Mouse (Mus musculus) lung, embryonic 16.5 days (tissue): ENCODE measurements around the gene Krt6a. TPM values are rescaled to one million over a fixed set of nuclear protein-coding genes. Genes with fewer than 3 reads are reported as not detected.
"Not testable (repeated sequence)": the region's sequence is repeated elsewhere in the genome, so short reads cannot be mapped to it uniquely, and the experiment has no call there.

Experiments used
- ATAC-seq: fragments of 200-750 bp; cut with Nextera tagmentation; 2 replicates; pipeline ENCODE4 v1.8.0; 2017; ENCODE audit warnings: low read depth, mild to moderate bottlenecking, moderate library complexity
- H3K27ac ChIP-seq: fragments of 300-500 bp; sonication (generic); 2 replicates; pipeline ENCODE4 v1.5.1; 2014; ENCODE audit warnings: mild to moderate bottlenecking, control low read depth, low read length
- H3K27me3 ChIP-seq: fragments of 300-500 bp; sonication (generic); 2 replicates; pipeline ENCODE4 v1.6.1; 2014; ENCODE audit warnings: low read depth, low read length, mixed read lengths; ENCODE audit not compliant: control insufficient read depth, insufficient read depth
- H3K36me3 ChIP-seq: fragments of 300-500 bp; sonication (generic); 2 replicates; pipeline ENCODE4 v1.6.1; 2014; ENCODE audit warnings: low read length; ENCODE audit not compliant: control insufficient read depth, insufficient read depth
- H3K4me1 ChIP-seq: fragments of 300-500 bp; sonication (generic); replicated peaks from 2 replicates; pipeline ENCODE4 v1.6.1; 2014; ENCODE audit warnings: low read length, mixed read lengths; ENCODE audit not compliant: control insufficient read depth, insufficient read depth
- H3K4me2 ChIP-seq: fragments of 300-500 bp; sonication (generic); 2 replicates; pipeline ENCODE4 v1.6.1; 2014; ENCODE audit warnings: low read depth, low read length, control low read depth
- H3K4me3 ChIP-seq: fragments of 300-500 bp; sonication (generic); 2 replicates; pipeline ENCODE4 v1.5.1; 2014; ENCODE audit warnings: mild to moderate bottlenecking, low read length, control low read depth
- H3K9ac ChIP-seq: fragments of 300-500 bp; sonication (generic); 2 replicates; pipeline ENCODE4 v1.6.1; 2014; ENCODE audit warnings: low read length, control low read depth
- H3K9me3 ChIP-seq: fragments of 300-500 bp; sonication (generic); 2 replicates; pipeline ENCODE4 v1.6.1; 2016; ENCODE audit warnings: low read length; ENCODE audit not compliant: control insufficient read depth
- WGBS: fragments of 180-500 bp; shearing (Covaris S2); extraction: QIAGEN DNeasy Blood & Tissue Kit; methylation state at CpG from one replicate; pipeline ENCODE4 v1.1.7; 2014; 5-methylcytosine and 5-hydroxymethylcytosine counted together
- polyA plus RNA-seq: library from polyadenylated mRNA; unstranded; fragments of >200 nt; fragmentation: Nextera tagmentation; extraction: Ambion mirVana; gene quantifications from 2 replicates; pipeline ENCODE4 v1.2.1, GENCODE M21; 2015

The Krt6a gene
- polyA plus RNA-seq, 1 experiment from 2014 or later = 0.67 TPM

DNA sequence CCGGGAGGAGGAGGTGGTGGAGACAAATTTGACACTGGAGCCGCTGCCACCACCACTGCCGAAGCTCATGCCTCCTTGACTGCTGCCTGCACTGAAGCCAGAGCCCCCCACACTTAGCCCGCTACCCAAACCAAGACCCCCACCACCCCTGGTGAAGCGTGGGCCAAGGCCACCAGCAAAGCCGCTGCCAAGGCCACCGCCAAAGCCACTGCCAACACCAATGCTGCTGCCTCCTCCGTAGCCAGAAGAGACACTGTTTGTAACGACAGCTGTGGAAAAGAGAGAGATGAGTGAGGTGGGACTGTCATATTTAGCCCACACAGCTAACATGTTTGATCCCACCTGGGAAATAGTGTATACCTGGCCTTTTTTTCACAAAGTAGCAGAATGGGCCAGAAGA lies 13.3 kb upstream of the Krt6a start:
- Histone ChIP-seq H3K27me3 (no peaks in the 10 kb centered on the region), H3K36me3 (no peaks in the 10 kb centered on the region), H3K4me3 (no peak overlapping the region), H3K9me3 (no peaks in the 10 kb centered on the region), H3K4me1 (no peaks in the 10 kb centered on the region), H3K27ac (no peak overlapping the region), H3K4me2 (no peak overlapping the region), H3K9ac (no peak overlapping the region)
- no peak for ATAC-seq
- WGBS = 76% methylated on average over 9 of the region's 9 CpGs

DNA sequence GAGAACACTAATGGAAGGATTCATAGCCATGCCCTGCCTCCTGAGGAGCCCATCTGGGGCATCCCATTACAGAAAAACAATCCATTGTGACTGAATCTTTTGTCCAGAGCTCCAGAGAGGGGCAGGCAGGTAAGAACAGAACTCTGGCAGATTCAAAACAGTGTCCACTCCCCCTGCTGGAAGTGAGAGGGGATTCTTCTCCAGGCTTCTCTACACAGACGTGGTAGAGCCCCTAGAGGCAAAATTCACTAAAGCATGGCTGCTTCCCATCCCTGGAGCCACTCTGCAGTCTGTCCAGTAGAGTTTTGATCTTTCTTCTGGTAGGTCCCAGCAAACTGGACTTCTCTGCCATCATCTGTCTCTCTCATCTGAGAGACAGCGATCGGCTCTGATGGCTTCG lies 10.0 kb upstream of the Krt6a start:
- Histone ChIP-seq H3K4me3 (no peak overlapping the region), H3K4me1 (no peaks in the 10 kb centered on the region), H3K36me3 (no peaks in the 10 kb centered on the region), H3K9me3 (no peaks in the 10 kb centered on the region), H3K27me3 (no peaks in the 10 kb centered on the region), H3K9ac (no peak overlapping the region), H3K4me2 (no peak overlapping the region), H3K27ac (no peak overlapping the region)
- WGBS = 62% methylated on average over 4 of the region's 4 CpGs
- ATAC-seq = no peak

DNA sequence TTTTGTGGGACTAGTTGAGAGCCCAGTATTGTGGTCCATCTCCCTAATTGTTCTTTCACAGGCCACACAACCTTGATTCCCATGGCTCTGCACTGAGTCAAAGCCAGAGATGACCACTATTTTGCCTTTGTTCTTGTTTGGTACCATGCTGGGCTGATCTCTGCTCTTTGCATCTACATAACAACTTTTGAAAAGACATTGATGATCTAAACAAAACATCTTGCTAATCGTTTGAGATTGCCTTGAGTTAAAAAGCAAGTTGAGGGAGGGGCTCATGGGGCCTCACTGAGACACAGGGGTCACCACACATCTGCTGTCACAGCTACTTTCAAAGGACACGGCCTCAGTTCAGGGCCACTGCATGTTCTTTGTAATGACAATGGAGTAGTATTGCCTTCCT lies 8.3 kb upstream of the Krt6a start:
- no peaks in the 10 kb centered on the region for H3K27me3 ChIP-seq
- ATAC-seq = no peak
- 31% methylated on average over 2 of the region's 2 CpGs for WGBS
- H3K4me2 ChIP-seq = no peak overlapping the region
- H3K36me3 ChIP-seq = no peaks in the 10 kb centered on the region
- no peak overlapping the region for H3K9ac ChIP-seq
- no peaks in the 10 kb centered on the region for H3K4me1 ChIP-seq
- no peaks in the 10 kb centered on the region for H3K9me3 ChIP-seq
- H3K4me3 ChIP-seq = no peak overlapping the region
- no peak overlapping the region for H3K27ac ChIP-seq

DNA sequence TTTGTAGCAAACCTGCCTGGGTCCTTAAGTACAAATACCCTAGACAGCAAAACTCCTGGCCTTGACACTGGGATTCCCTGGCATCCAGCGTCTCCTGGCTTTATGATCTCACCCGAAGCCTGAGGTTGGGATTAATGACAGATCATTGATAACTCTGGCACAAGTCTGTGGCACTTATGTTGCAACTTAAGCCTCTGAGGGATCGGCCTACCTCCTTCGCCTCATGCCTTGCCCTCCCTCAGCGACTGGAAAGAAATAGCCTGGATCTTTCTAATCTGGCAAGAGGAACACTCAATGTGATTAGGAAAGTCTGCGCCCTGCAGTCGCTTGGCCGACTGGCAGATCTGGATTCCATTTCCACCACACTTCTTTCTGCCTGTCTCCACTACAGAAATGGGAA lies 5.8 kb upstream of the Krt6a start:
- 75% methylated on average over 8 of the region's 8 CpGs for WGBS
- Histone ChIP-seq H3K4me2 (no peak overlapping the region), H3K36me3 (no peaks in the 10 kb centered on the region), H3K4me3 (no peak overlapping the region), H3K4me1 (no peaks in the 10 kb centered on the region), H3K9me3 (no peaks in the 10 kb centered on the region), H3K9ac (no peak overlapping the region), H3K27ac (no peak overlapping the region), H3K27me3 (no peaks in the 10 kb centered on the region)
- ATAC-seq = no peak

DNA sequence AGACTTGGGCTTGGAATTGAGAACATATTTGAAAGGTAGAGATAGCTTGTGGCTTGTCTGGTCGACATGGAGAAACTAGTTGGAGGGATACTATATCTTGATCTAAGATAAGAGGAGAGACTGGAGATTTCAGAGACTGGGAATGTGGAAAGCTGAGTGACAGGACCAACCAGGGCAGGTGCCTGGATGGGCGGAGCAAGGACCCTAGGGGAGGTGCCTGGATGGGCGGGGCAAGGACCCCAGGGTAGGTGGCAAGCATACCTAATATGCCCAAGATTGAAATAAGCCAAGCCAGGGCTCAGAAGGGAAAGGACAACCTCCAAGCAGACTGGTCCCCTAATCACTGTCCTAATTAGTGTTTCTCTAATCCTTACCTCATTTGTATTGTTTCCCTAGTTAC lies 5.1 kb upstream of the Krt6a start:
- Histone ChIP-seq H3K9ac (no peak overlapping the region), H3K27me3 (no peaks in the 10 kb centered on the region), H3K4me2 (no peak overlapping the region), H3K4me3 (no peak overlapping the region), H3K36me3 (no peaks in the 10 kb centered on the region), H3K9me3 (no peaks in the 10 kb centered on the region), H3K4me1 (no peaks in the 10 kb centered on the region), H3K27ac (no peak overlapping the region)
- no peak for ATAC-seq
- 33% methylated on average over 3 of the region's 3 CpGs for WGBS

DNA sequence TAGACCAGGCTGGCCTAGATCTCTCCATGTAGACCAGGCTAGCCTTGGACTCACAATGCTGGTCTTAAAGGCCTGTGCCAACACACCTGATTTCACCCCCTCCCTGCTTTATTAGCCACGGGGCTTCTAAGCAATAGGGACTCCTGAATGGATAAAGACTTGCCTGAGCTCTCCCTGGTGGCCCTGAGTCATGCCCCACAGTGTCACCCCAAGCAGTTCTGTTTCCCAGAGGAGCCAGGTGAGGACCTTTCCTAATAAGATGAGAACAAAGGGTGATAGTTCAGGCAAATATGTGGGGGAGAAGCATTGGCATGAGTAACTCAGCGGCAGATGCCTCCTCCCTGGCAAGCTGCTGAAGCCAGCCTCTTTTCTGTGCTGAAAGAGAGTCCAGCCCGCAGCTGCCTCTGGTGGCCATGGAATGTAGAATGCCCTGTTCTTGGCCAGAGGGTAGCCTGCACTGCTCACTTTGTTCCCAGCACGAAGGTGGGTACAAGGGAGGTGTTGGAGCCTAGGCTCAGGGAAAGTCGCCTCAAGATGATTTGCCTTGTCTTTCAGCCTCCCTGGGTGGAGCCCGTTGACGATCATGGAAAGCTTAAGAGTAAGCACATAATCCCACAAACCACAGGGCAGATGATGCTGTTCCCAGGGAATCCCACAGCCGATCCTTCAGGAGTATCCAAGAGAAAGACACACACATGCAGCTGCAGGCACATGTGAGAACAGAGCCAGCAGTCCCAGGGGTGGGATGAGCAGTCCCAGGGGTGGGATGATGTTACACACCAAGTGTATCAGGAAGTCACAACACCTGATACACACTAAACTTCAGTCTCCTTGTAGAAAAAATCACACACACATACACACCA lies 3.5 kb upstream of the Krt6a start:
- Histone ChIP-seq H3K4me1 (no peaks in the 10 kb centered on the region), H3K4me3 (no peak overlapping the region), H3K36me3 (no peaks in the 10 kb centered on the region), H3K9me3 (no peaks in the 10 kb centered on the region), H3K27ac (no peak overlapping the region), H3K27me3 (no peaks in the 10 kb centered on the region), H3K4me2 (no peak overlapping the region), H3K9ac (no peak overlapping the region)
- 64% methylated on average over 8 of the region's 8 CpGs for WGBS
- no peak for ATAC-seq

DNA sequence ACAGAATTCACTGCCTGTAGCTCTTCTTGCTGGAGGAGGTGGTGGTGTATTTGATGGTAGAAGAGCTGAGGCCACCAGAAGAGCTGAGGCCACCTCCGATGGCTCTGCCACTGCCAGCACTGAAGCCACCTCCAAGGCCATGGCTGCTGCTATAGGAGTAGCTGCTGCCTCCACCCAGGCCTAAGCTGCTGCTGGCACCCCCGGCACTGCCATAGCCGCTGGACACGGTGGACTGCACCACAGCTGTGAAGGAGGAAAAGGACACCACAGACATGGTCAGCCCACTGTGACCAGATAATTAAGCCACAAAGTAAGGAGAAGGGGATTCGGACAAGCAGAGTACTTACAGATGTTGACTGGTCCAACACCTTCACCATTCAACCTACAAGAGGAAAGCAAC lies 3.6 kb downstream of the Krt6a start:
- H3K4me1 ChIP-seq, H3K4me3 ChIP-seq, H3K9ac ChIP-seq, ATAC-seq, H3K27me3 ChIP-seq, H3K9me3 ChIP-seq, H3K27ac ChIP-seq, H3K36me3 ChIP-seq, H3K4me2 ChIP-seq: not testable (repeated sequence)
- 85% methylated on average over 5 of the region's 5 CpGs for WGBS

DNA sequence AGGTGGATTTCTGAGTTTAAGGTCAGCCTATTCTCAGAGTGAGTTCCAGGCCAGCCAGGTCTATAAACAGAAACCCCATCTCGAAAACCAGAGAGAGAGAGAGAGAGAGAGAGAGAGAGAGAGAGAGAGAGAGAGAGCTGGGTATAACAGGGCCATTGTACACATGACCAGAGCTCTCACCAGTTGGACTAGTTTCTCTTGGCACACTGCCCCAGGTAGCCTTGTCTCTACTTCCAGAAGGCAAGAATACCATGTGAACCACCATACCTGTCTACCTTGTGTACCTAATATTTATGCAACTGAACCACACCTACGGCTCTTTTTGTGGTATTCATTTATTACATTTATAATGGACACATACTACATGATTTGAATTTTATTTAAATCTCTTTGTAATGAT lies 5.9 kb downstream of the Krt6a start:
- no peak for ATAC-seq
- WGBS = 55% methylated on average over 2 of the region's 2 CpGs
- no peaks in the 10 kb centered on the region for H3K27me3 ChIP-seq

DNA sequence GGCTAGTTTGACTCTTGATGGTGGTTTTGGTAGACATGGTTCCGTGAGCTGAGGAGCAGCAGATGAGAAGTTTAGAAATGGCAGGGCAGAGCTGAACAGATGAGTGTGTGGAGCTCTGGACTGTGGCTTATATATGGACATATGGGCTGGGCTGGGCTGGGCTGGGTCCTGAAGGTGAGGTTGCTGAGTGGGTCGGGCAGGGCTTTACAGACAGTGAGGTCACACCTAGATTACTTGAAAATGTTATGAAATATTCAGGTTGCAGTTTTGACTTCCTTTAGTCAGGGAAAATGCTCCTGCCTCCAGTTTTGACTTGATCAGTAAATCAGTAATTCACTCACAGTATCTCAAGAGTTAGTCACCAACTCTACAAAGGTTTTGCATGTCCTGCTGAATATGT lies 13.9 kb downstream of the Krt6a start, which contains the start of gene Krt6b:
TSS of gene Krt6b (minus strand) at position 101 of the 400 bp plus-strand sequence.
- H3K4me2 ChIP-seq = no peak within 1 kb of the TSS
- no peak within 1 kb of the TSS for H3K4me3 ChIP-seq
- no peaks in the 10 kb centered on the region for H3K9me3 ChIP-seq
- H3K27ac ChIP-seq = no peak within 1 kb of the TSS
- H3K27me3 ChIP-seq = no peaks in the 10 kb centered on the region
- H3K9ac ChIP-seq = no peak within 1 kb of the TSS
- H3K36me3 ChIP-seq = no peaks in the 10 kb centered on the region
- H3K4me1 ChIP-seq = no peaks in the 10 kb centered on the region
- ATAC-seq = no peak
- 82% methylated on average over 2 of the region's 2 CpGs for WGBS

More for the DNA sequence above, 5.9 kb downstream of the Krt6a start:
- H3K27ac ChIP-seq = no peak overlapping the region
- H3K9me3 ChIP-seq = no peaks in the 10 kb centered on the region
- H3K36me3 ChIP-seq = no peaks in the 10 kb centered on the region
- no peak overlapping the region for H3K9ac ChIP-seq
- no peak overlapping the region for H3K4me3 ChIP-seq
- no peak overlapping the region for H3K4me2 ChIP-seq
- no peaks in the 10 kb centered on the region for H3K4me1 ChIP-seq
